8 mouse cellular contexts compared by ENCODE assay signal in genomic region chr13:34162491-34163303, GRCm38 (mm10). TPM values are rescaled to one million over a fixed set of nuclear protein-coding genes. Genes with fewer than 3 reads are reported as not detected.
DNase-seq lines count a peak whose midpoint lies in the region; ATAC-seq and TF ChIP-seq lines count a peak whose summit lies in the region.

Gene Psmg4 (plus strand): TSS chr13:34162964.

- no peak for TF ChIP-seq CTCF in lung, postnatal 0 days (IDR thresholded peaks at IDR 0.05)

- 4% methylated on average over 44 of the region's 44 CpGs for WGBS in hindbrain, embryonic 11.5 days
- 5% methylated on average over 39 of the region's 44 CpGs for WGBS in lung, postnatal 0 days

- H3K27me3 ChIP-seq in hindbrain, embryonic 11.5 days (ENCODE audit: control insufficient read depth, insufficient read depth, low read length), result no peaks in the 10 kb centered on the region
- H3K27me3 ChIP-seq in lung, postnatal 0 days (replicated peaks; ENCODE audit: insufficient read depth, low read length), result no peaks in the 10 kb centered on the region

- H3K27ac ChIP-seq in hindbrain, embryonic 11.5 days (ENCODE audit: low read depth, low read length), result peak within 1 kb of the TSS; percentile 80
- H3K27ac ChIP-seq in lung, postnatal 0 days (ENCODE audit: low read length), result peak within 1 kb of the TSS; percentile 91

- ATAC-seq in hindbrain, embryonic 11.5 days (ENCODE audit: low FRiP score), result peak; percentile 98
- peak; percentile 98 for ATAC-seq in lung, postnatal 0 days

- TF ChIP-seq EP300 in lung, postnatal 0 days (IDR thresholded peaks at IDR 0.05), result no peak

- DNase-seq in NIH3T3 (ENCODE audit: low read depth), result peak; percentile 93
- DNase-seq in cerebellum, postnatal 10 days, result peak; percentile 97
- peak; percentile 86 to 93 for DNase-seq in frontal cortex, postnatal 10 days (ENCODE audit: low spot score in 2 of 2)
- DNase-seq in hindbrain, embryonic 11.5 days (ENCODE audit: low spot score), result peak; percentile 94
- DNase-seq in layer of hippocampus, postnatal 10 days (ENCODE audit: low spot score in 2 of 2), result peak; percentile 92 to 94
- DNase-seq in lung, postnatal 0 days (ENCODE audit: low spot score), result peak; percentile 95
- peak; percentile 91 for DNase-seq in ovary, postnatal 10 days (ENCODE audit: low spot score)
- DNase-seq in thymus, postnatal 0 days (ENCODE audit: low spot score), result peak; percentile 91

- H3K9ac ChIP-seq in hindbrain, embryonic 11.5 days (ENCODE audit: low read depth, low read length), result peak within 1 kb of the TSS; percentile 69
- peak within 1 kb of the TSS; percentile 59 for H3K9ac ChIP-seq in lung, postnatal 0 days (replicated peaks; ENCODE audit: low read depth)

- no peaks in the 10 kb centered on the region for H3K4me1 ChIP-seq in hindbrain, embryonic 11.5 days (replicated peaks; ENCODE audit: control insufficient read depth, insufficient read depth, low read length)
- H3K4me1 ChIP-seq in lung, postnatal 0 days (ENCODE audit: insufficient read depth, low read depth, low read length), result peaks cover 9% of the 10 kb centered on the region; the same call in 1 of the 2 replicates

- no peaks in the 10 kb centered on the region for H3K36me3 ChIP-seq in hindbrain, embryonic 11.5 days (ENCODE audit: control insufficient read depth, insufficient read depth, low read length)
- no peaks in the 10 kb centered on the region for H3K36me3 ChIP-seq in lung, postnatal 0 days (ENCODE audit: insufficient read depth, low read length)

- H3K4me3 ChIP-seq in hindbrain, embryonic 11.5 days (ENCODE audit: low read depth, low read length), result peak within 1 kb of the TSS; percentile 67
- H3K4me3 ChIP-seq in lung, postnatal 0 days (ENCODE audit: low read depth, low read length), result peak within 1 kb of the TSS; percentile 74

- no peaks in the 10 kb centered on the region for H3K9me3 ChIP-seq in hindbrain, embryonic 11.5 days (ENCODE audit: control insufficient read depth, low read length)
- no peaks in the 10 kb centered on the region for H3K9me3 ChIP-seq in lung, postnatal 0 days (ENCODE audit: low read length)

- peak within 1 kb of the TSS; percentile 57 for H3K4me2 ChIP-seq in hindbrain, embryonic 11.5 days (replicated peaks; ENCODE audit: low read depth, low read length)
- H3K4me2 ChIP-seq in lung, postnatal 0 days (replicated peaks; ENCODE audit: low read depth, low read length), result peak within 1 kb of the TSS; percentile 69

RNA-seq across cellular contexts. Expression of gene Psmg4, which starts in this region (rescaled TPM):
- 92.0 and 95.8 TPM in 2 replicates for polyA plus RNA-seq in hindbrain, embryonic 11.5 days (2014; fragmentation: Nextera tagmentation; extraction: Ambion mirVana)
- total RNA-seq in layer of hippocampus, postnatal 10 days (2021), result 10 to 100 TPM; 28.9 to 34.7 TPM
- 50.1 and 50.2 TPM in 2 replicates for polyA plus RNA-seq in lung, postnatal 0 days (2015; fragmentation: Nextera tagmentation; extraction: Ambion mirVana)
- 158 and 174 TPM in 2 replicates for polyA plus RNA-seq in thymus, postnatal 0 days (2015; fragmentation: Nextera tagmentation; extraction: Ambion mirVana)

Comparison
In these comparisons a context has a peak if more than half of its experiments do, and no peak if none do; other contexts are left out.
1. Peak in every context shown above with its lines: DNase-seq, ATAC-seq, H3K4me3 ChIP-seq and H3K27ac ChIP-seq.